Comparison of ENCODE assay signal across 24 mouse cellular contexts in genomic region chr3:152564516-152565113, GRCm38 (mm10).
DNase-seq lines count a peak whose midpoint lies in the region; ATAC-seq and TF ChIP-seq lines count a peak whose summit lies in the region.
"Had no signal": no experiment of that assay in that cellular context is flagged by ENCODE, and none has a peak within 500 bp of the region (broad histone marks: within the 10 kb centered on the region; RNA-seq: fewer than 3 reads in every experiment).

No protein-coding gene starts in this region.

- no peak for ATAC-seq in megakaryocyte, adult 5-6 weeks (ENCODE audit: poor library complexity, severe bottlenecking)
- peak; percentile 56 for ATAC-seq in megakaryocyte progenitor cell, adult 5-6 weeks (replicated peaks; ENCODE audit: poor library complexity)
- ATAC-seq: forebrain, embryonic 14.5 days; forebrain, embryonic 16.5 days had no signal

- H3K4me3 ChIP-seq in megakaryocyte, embryonic 14.5 days (replicated peaks), result peak overlapping the region; percentile 75
- H3K4me3 ChIP-seq in olfactory bulb, adult 2 months (ENCODE audit: insufficient read depth, low read depth, low read length), result no peak overlapping the region
- H3K4me3 ChIP-seq: embryonic facial prominence, embryonic 13.5 days; embryonic facial prominence, embryonic 15.5 days; erythroblast, embryonic 14.5 days; forebrain, embryonic 10.5 days; forebrain, embryonic 12.5 days had no signal

- H3K36me3 ChIP-seq in megakaryocyte, embryonic 14.5 days (replicated peaks; ENCODE audit: low read length), result no peaks in the 10 kb centered on the region
- H3K36me3 ChIP-seq: embryonic facial prominence, embryonic 13.5 days; embryonic facial prominence, embryonic 15.5 days; forebrain, embryonic 10.5 days; forebrain, embryonic 12.5 days had no signal

- no peak for TF ChIP-seq CTCF in olfactory bulb, adult 2 months (IDR thresholded peaks at IDR 0.05; ENCODE audit: insufficient read depth, low read depth, low read length)

- WGBS in olfactory bulb, adult 2 months, result 59% methylated on average over 6 of the region's 6 CpGs

- no peaks in the 10 kb centered on the region for H3K27me3 ChIP-seq in megakaryocyte, embryonic 14.5 days (replicated peaks)
- H3K27me3 ChIP-seq: embryonic facial prominence, embryonic 13.5 days; embryonic facial prominence, embryonic 15.5 days; forebrain, embryonic 12.5 days had no signal

- H3K9me3 ChIP-seq in megakaryocyte, embryonic 14.5 days, result no peaks in the 10 kb centered on the region
- H3K9me3 ChIP-seq: embryonic facial prominence, embryonic 13.5 days; embryonic facial prominence, embryonic 15.5 days; forebrain, embryonic 10.5 days; forebrain, embryonic 12.5 days had no signal

- H3K4me1 ChIP-seq in megakaryocyte, embryonic 14.5 days, result peaks cover 47% of the 10 kb centered on the region
- H3K4me1 ChIP-seq in olfactory bulb, adult 2 months (ENCODE audit: control insufficient read depth, insufficient read depth, low read length), result peaks cover 20% of the 10 kb centered on the region
- H3K4me1 ChIP-seq: forebrain, embryonic 12.5 days had no signal

- peak overlapping the region; percentile 52; the same call in 1 of the 2 replicates for H3K27ac ChIP-seq in olfactory bulb, adult 2 months (ENCODE audit: insufficient read depth, low read depth, low read length)
- H3K27ac ChIP-seq: embryonic facial prominence, embryonic 13.5 days; embryonic facial prominence, embryonic 15.5 days; forebrain, embryonic 10.5 days; forebrain, embryonic 12.5 days had no signal

- intact Hi-C loops in gastrocnemius, postnatal 14 days (cut with DNase I; ENCODE audit: low total_unique reads), result no loop called here

- peak; percentile 71 for DNase-seq in MEL-GATA-1-ER (ENCODE audit: extremely low read depth, low read depth)
- DNase-seq in ovary, postnatal 10 days (ENCODE audit: low spot score), result no peak
- no peak for DNase-seq in gastrocnemius, postnatal 14 days
- no peak for DNase-seq in embryo, embryonic 9.5 days (ENCODE audit: extremely low spot score)
- DNase-seq: adrenal gland, adult 2 months; adrenal gland, postnatal 10 days; adrenal gland, postnatal 25 days; cerebellum, adult 11 months; cerebellum, adult 18-20 months; cerebellum, adult 8-10 months; cerebellum, adult 9-11 months; cerebellum, postnatal 14 days; cerebellum, postnatal 36 days had no signal

- no peak for TF ChIP-seq POLR2A in olfactory bulb, adult 2 months (IDR thresholded peaks at IDR 0.05; ENCODE audit: insufficient read depth, low read depth, low read length)
